ENCODE assay signal across 8 mouse cellular contexts in the genomic region with DNA sequence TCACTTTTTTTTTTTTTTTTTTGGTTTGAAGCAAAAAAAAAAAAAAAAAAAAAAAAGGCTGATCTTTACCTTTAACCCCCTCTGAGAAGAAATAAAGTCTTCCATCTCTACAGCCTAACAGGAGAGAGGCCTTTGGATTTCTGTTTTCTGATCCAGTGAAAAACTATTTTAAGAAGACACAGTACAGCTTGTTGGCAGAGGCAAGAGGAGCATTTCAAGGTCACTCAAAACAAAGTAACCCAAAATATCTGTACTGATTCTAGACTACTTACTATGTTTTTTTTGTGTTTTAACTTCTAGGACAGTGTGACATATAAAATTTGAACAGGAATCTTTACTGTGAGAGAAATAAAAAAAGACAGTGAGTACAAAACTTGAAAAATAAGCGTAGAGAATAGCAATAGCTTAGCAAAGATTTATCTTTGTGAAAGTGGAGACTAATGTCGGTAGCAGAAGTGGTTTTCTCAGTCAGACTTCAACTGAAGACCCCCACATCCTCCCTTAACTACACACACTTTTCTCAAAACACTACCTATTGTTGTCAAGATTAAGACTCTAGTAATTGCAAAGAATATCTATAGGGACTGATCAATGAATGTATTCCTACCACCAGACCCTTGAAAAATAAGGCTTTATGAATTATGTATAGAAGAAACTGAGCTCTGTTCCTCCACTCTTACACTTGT. TPM values are rescaled to one million over a fixed set of nuclear protein-coding genes. Genes with fewer than 3 reads are reported as not detected.
DNase-seq lines count a peak whose midpoint lies in the region; ATAC-seq and TF ChIP-seq lines count a peak whose summit lies in the region.

No protein-coding gene starts in this region.

- no peak for DNase-seq in cerebellum, adult 2 months
- no peak for DNase-seq in cerebellum, adult 11 months
- DNase-seq in neural tube, embryonic 11.5 days (ENCODE audit: low spot score) = no peak
- no peak for DNase-seq in neural tube, embryonic 10.5 days (ENCODE audit: extremely low spot score, low spot score)
- DNase-seq in liver, embryonic 11.5 days (ENCODE audit: low spot score) = no peak
- no peak for DNase-seq in frontal cortex, postnatal 25 days (ENCODE audit: low spot score in 2 of 2)
- no peak for DNase-seq in urinary bladder, postnatal 10 days (ENCODE audit: low spot score)
- DNase-seq in right cerebral cortex, postnatal 10 days (ENCODE audit: low spot score in 2 of 2) = no peak

- H3K36me3 ChIP-seq in neural tube, embryonic 11.5 days (ENCODE audit: control insufficient read depth, insufficient read depth, low read length) = no peaks in the 10 kb centered on the region
- H3K36me3 ChIP-seq in liver, embryonic 11.5 days (ENCODE audit: control insufficient read depth, insufficient read depth, low read length) = no peaks in the 10 kb centered on the region

- peaks cover 3% of the 10 kb centered on the region; the same call in 1 of the 2 replicates for H3K4me1 ChIP-seq in cerebellum, adult 2 months (ENCODE audit: control insufficient read depth, insufficient read depth, low read length)
- peaks cover 9% of the 10 kb centered on the region for H3K4me1 ChIP-seq in neural tube, embryonic 11.5 days (ENCODE audit: control insufficient read depth, insufficient read depth, low read length)
- peaks cover 17% of the 10 kb centered on the region for H3K4me1 ChIP-seq in liver, embryonic 11.5 days (replicated peaks; ENCODE audit: control insufficient read depth, insufficient read depth, low read length)

- H3K4me3 ChIP-seq in cerebellum, adult 2 months (replicated peaks; ENCODE audit: insufficient read depth, low read depth, low read length) = peak overlapping the region; percentile 64
- peak overlapping the region; percentile 41 for H3K4me3 ChIP-seq in neural tube, embryonic 11.5 days (ENCODE audit: low read depth, low read length)
- peak overlapping the region; percentile 65 for H3K4me3 ChIP-seq in liver, embryonic 11.5 days (ENCODE audit: low read depth, low read length)

- H3K27ac ChIP-seq in cerebellum, adult 2 months (ENCODE audit: insufficient read depth, low read length) = no peak overlapping the region
- H3K27ac ChIP-seq in neural tube, embryonic 11.5 days (ENCODE audit: low read depth, low read length) = peak overlapping the region; percentile 92
- peak overlapping the region; percentile 100; the same call in 1 of the 2 replicates for H3K27ac ChIP-seq in liver, embryonic 11.5 days (ENCODE audit: low read depth, low read length)

- 29% methylated on average over 2 of the region's 2 CpGs for WGBS in cerebellum, adult 2 months
- 28% methylated on average over 2 of the region's 2 CpGs for WGBS in neural tube, embryonic 11.5 days
- 22% methylated on average over 2 of the region's 2 CpGs for WGBS in liver, embryonic 11.5 days

- no peak for ATAC-seq in neural tube, embryonic 11.5 days (ENCODE audit: insufficient read depth, low FRiP score, low TSS enrichment)
- ATAC-seq in liver, embryonic 11.5 days (replicated peaks; ENCODE audit: low FRiP score) = no peak

- TF ChIP-seq CTCF in cerebellum, adult 2 months (IDR thresholded peaks at IDR 0.05; ENCODE audit: borderline replicate concordance, insufficient read depth, low read depth, low read length) = no peak

- peak overlapping the region; percentile 78 for H3K9ac ChIP-seq in neural tube, embryonic 11.5 days (ENCODE audit: low read length)
- H3K9ac ChIP-seq in liver, embryonic 11.5 days (ENCODE audit: low read depth, low read length) = peak overlapping the region; percentile 94

- H3K27me3 ChIP-seq in cerebellum, adult 2 months (ENCODE audit: control insufficient read depth, insufficient read depth, low read length) = no peaks in the 10 kb centered on the region
- no peaks in the 10 kb centered on the region for H3K27me3 ChIP-seq in neural tube, embryonic 11.5 days (ENCODE audit: control insufficient read depth, insufficient read depth, low read length)
- H3K27me3 ChIP-seq in liver, embryonic 11.5 days (replicated peaks; ENCODE audit: control insufficient read depth, insufficient read depth, low read length) = no peaks in the 10 kb centered on the region

- H3K9me3 ChIP-seq in neural tube, embryonic 11.5 days (ENCODE audit: control insufficient read depth, low read length) = no peaks in the 10 kb centered on the region
- H3K9me3 ChIP-seq in liver, embryonic 11.5 days (ENCODE audit: control insufficient read depth, low read length) = no peaks in the 10 kb centered on the region

- peak overlapping the region; percentile 73 for H3K4me2 ChIP-seq in neural tube, embryonic 11.5 days (ENCODE audit: low read depth)
- H3K4me2 ChIP-seq in liver, embryonic 11.5 days = peak overlapping the region; percentile 88

- no peak for TF ChIP-seq POLR2A in cerebellum, adult 2 months (IDR thresholded peaks at IDR 0.05; ENCODE audit: borderline replicate concordance, insufficient read depth, low read length)

RNA-seq across cellular contexts. Expression of gene Hist1h4h, which starts 1.2 kb away (rescaled TPM):
- polyA plus RNA-seq in cerebellum, adult 2 months (2012; rRNA removed) = 33.0 and 35.8 TPM in 2 replicates
- polyA plus RNA-seq in neural tube, embryonic 11.5 days (2014; fragmentation: Nextera tagmentation; extraction: Ambion mirVana) = 3.4 and 6.8 TPM in 2 replicates
- polyA plus RNA-seq in liver, embryonic 11.5 days (2014; fragmentation: Nextera tagmentation; extraction: Ambion mirVana) = 3.3 and 4.3 TPM in 2 replicates

RNA-seq across cellular contexts. Expression of gene Hist1h2af, which starts 4.1 kb away (rescaled TPM):
- polyA plus RNA-seq in cerebellum, adult 2 months (2012; rRNA removed) = 0.60 and 2.4 TPM in 2 replicates
- 1.6 and 2.1 TPM in 2 replicates for polyA plus RNA-seq in neural tube, embryonic 11.5 days (2014; fragmentation: Nextera tagmentation; extraction: Ambion mirVana)
- polyA plus RNA-seq in liver, embryonic 11.5 days (2014; fragmentation: Nextera tagmentation; extraction: Ambion mirVana) = 1.1 and 5.1 TPM in 2 replicates

RNA-seq across cellular contexts. Expression of gene Hist1h3g, which starts 5.6 kb away (rescaled TPM):
- polyA plus RNA-seq in cerebellum, adult 2 months (2012; rRNA removed) = 0.29 TPM in 1 of 2 replicates, not detected in the other
- 3.3 and 4.3 TPM in 2 replicates for polyA plus RNA-seq in neural tube, embryonic 11.5 days (2014; fragmentation: Nextera tagmentation; extraction: Ambion mirVana)
- 5.2 TPM in 2 replicates for polyA plus RNA-seq in liver, embryonic 11.5 days (2014; fragmentation: Nextera tagmentation; extraction: Ambion mirVana)

RNA-seq across cellular contexts. Expression of gene Hist1h2bh, which starts 13.6 kb away (rescaled TPM):
- polyA plus RNA-seq in cerebellum, adult 2 months (2012; rRNA removed) = 0.33 and 0.34 TPM in 2 replicates
- polyA plus RNA-seq in neural tube, embryonic 11.5 days (2014; fragmentation: Nextera tagmentation; extraction: Ambion mirVana) = 0.82 and 1.3 TPM in 2 replicates
- 1.6 and 1.7 TPM in 2 replicates for polyA plus RNA-seq in liver, embryonic 11.5 days (2014; fragmentation: Nextera tagmentation; extraction: Ambion mirVana)

RNA-seq across cellular contexts. Expression of gene Hist1h3f, which starts 14.2 kb away (rescaled TPM):
- polyA plus RNA-seq in cerebellum, adult 2 months (2012; rRNA removed) = 0.32 and 0.33 TPM in 2 replicates
- polyA plus RNA-seq in neural tube, embryonic 11.5 days (2014; fragmentation: Nextera tagmentation; extraction: Ambion mirVana) = 0.51 and 1.4 TPM in 2 replicates
- polyA plus RNA-seq in liver, embryonic 11.5 days (2014; fragmentation: Nextera tagmentation; extraction: Ambion mirVana) = 0.42 and 0.62 TPM in 2 replicates
